Mouse (Mus musculus) ES-Bruce4 (cell line): ENCODE measurements around the gene Abhd12. TPM values are rescaled to one million over a fixed set of nuclear protein-coding genes. Genes with fewer than 3 reads are reported as not detected.

ENCODE experiments used
- H3K27ac ChIP-seq: 2 replicates; pipeline ENCODE4 v1.5.1; 2012; ENCODE audit warnings: low read length, inconsistent platforms; ENCODE audit not compliant: insufficient read depth
- H3K27me3 ChIP-seq: 2 replicates; pipeline ENCODE4 v1.6.1; 2012; ENCODE audit warnings: mild to moderate bottlenecking, low read length, inconsistent platforms; ENCODE audit not compliant: control insufficient read depth, poor library complexity, insufficient read depth, severe bottlenecking
- H3K36me3 ChIP-seq: 2 replicates; pipeline ENCODE4 v1.6.1; 2012; ENCODE audit warnings: inconsistent platforms, mild to moderate bottlenecking, low read length, moderate library complexity; ENCODE audit not compliant: control insufficient read depth, poor library complexity, insufficient read depth, severe bottlenecking
- H3K4me1 ChIP-seq: one replicate; pipeline ENCODE4 v1.8.1; 2011; ENCODE audit warnings: low read length; ENCODE audit not compliant: control insufficient read depth, insufficient read depth
- H3K4me3 ChIP-seq: 2 replicates; pipeline ENCODE4 v1.5.1; 2011; ENCODE audit warnings: low read depth, mild to moderate bottlenecking, low read length
- H3K9ac ChIP-seq: 2 replicates; pipeline ENCODE4 v1.6.1; 2012; ENCODE audit warnings: low read depth, mild to moderate bottlenecking, inconsistent platforms; ENCODE audit not compliant: poor library complexity, severe bottlenecking
- H3K9me3 ChIP-seq: replicated peaks from 2 replicates; pipeline ENCODE4 v1.6.1; 2012; ENCODE audit warnings: mild to moderate bottlenecking, low read length, inconsistent platforms; ENCODE audit not compliant: control insufficient read depth, poor library complexity, insufficient read depth, severe bottlenecking
- CTCF ChIP-seq: IDR thresholded peaks from one replicate; pipeline ENCODE4 v1.8.1; 2011; ENCODE audit warnings: low read depth, low read length
- EP300 ChIP-seq: IDR thresholded peaks from 2 replicates; pipeline ENCODE4 v1.6.1; 2011; ENCODE audit warnings: low read depth, low read length; ENCODE audit not compliant: insufficient read depth
- POLR2A ChIP-seq: IDR thresholded peaks from one replicate; pipeline ENCODE4 v1.8.1; 2011; ENCODE audit warnings: low read length; ENCODE audit not compliant: insufficient read depth
- polyA plus RNA-seq: library from polyadenylated mRNA; stranded (reverse); fragments of >200 nt; gene quantifications from 2 replicates; pipeline ENCODE4 v1.2.4, GENCODE M21; 2011; ENCODE audit warnings: low read depth; ENCODE audit not compliant: missing spikeins, insufficient read depth, insufficient read length

Abhd12 gene
- polyA plus RNA-seq, 1 experiment, result 31.3 TPM

- Histone ChIP-seq H3K9me3 (no peaks in the 10 kb centered on the region), H3K27ac (0 out of 2 replicates have a peak overlapping the region, but pooled peaks have one; percentile 41), H3K4me1 (peaks cover 13% of the 10 kb centered on the region), H3K9ac (no peak overlapping the region; the same call in 1 of the 2 replicates), H3K4me3 (0 out of 2 replicates have a peak overlapping the region, but pooled peaks have one; percentile 5), H3K36me3 (no peaks in the 10 kb centered on the region), H3K27me3 (no peaks in the 10 kb centered on the region)
- TF ChIP-seq CTCF (no peak), EP300 (0 out of 2 replicates have a peak, but pooled peaks have one; percentile 3)
Observed at GRCm38 (mm10) chr2:150836906-150837305, 67.6 kb downstream of the Abhd12 start.

DNA sequence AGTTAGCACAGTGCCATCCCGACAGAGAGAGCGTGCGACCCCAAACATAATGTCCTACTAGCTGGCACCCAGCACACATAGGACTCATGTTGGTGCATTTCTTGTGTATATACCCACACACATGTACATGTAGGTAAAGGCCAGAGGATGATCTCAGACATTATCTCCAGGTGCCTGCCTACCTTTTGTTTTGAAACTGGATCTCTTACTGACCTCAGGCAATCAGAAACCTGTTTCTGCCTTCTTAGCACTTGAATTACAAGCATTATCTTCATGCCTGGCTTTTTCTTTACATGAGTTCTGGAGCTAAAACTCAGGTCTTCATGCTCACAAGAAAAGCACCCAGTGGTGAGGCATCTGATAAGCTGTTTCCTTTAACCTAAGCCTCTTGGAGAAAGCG lies 68.6 kb downstream of the Abhd12 start:
- TF ChIP-seq EP300 (no peak), POLR2A (no peak), CTCF (no peak)
- Histone ChIP-seq H3K27ac (no peak overlapping the region), H3K9ac (no peak overlapping the region), H3K9me3 (no peaks in the 10 kb centered on the region), H3K27me3 (no peaks in the 10 kb centered on the region), H3K36me3 (no peaks in the 10 kb centered on the region; the same call in 1 of the 2 replicates), H3K4me3 (no peak overlapping the region), H3K4me1 (peaks cover 13% of the 10 kb centered on the region)

DNA sequence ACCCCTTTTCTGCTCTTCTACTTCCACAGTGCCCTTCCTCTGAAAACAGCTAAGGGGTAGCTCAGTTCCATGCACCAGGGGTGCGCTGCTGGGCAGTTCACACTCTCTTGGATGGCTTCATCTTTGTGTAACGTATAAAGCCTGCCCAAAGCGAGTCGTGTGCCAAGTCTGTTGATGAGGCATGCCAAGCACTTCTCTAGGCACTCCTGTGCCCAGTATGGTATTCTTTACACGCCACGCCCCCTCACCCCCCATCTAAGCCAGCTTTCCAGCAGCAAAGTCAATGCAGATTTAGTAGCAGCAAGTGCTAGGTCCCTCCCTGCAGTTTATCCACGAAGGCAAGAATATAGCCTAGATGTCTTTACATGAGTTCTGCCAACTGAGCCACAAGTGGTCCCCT lies 69.9 kb downstream of the Abhd12 start:
- Histone ChIP-seq H3K36me3 (peaks cover 5% of the 10 kb centered on the region), H3K27ac (no peak overlapping the region), H3K9ac (no peak overlapping the region), H3K4me3 (no peak overlapping the region), H3K9me3 (no peaks in the 10 kb centered on the region), H3K27me3 (no peaks in the 10 kb centered on the region), H3K4me1 (peaks cover 13% of the 10 kb centered on the region)
- no peak for TF ChIP-seq CTCF
- TF ChIP-seq POLR2A, result no peak
- TF ChIP-seq EP300, result no peak

GRCm38 (mm10) chr2:150832029-150832428 lies 72.5 kb downstream of the Abhd12 start:
- Histone ChIP-seq H3K9ac (no peak overlapping the region), H3K4me3 (no peak overlapping the region), H3K9me3 (no peaks in the 10 kb centered on the region), H3K4me1 (peaks cover 5% of the 10 kb centered on the region), H3K36me3 (peaks cover 5% of the 10 kb centered on the region), H3K27me3 (no peaks in the 10 kb centered on the region), H3K27ac (no peak overlapping the region)
- TF ChIP-seq EP300, result no peak
- no peak for TF ChIP-seq POLR2A
- TF ChIP-seq CTCF, result no peak

DNA sequence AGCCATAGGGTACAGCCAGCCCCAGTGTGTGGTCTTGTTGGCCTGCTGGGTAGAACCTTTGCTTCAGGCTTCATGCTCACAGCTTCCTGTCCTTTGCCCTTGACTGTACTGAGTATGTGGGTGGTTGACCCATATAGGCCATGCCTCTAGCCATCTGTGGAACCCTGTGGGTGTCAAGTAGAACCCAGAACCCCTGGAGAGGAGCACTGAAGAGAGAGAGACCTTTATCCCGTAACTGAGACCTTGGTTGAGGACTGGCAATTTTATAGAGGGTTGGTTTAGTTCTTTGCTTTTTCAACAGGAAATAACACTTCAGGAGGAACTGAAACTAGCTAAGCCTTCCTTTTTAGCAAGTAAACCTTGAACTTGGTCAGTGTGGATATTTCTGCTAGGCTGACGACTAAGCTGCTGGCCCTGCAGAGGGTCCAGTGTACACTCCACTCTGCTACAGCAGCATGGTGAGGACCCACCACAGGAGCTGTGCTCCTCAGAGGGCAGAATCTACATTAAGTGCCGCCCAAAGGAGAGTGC lies 73.6 kb downstream of the Abhd12 start:
- no peaks in the 10 kb centered on the region for H3K27me3 ChIP-seq
- no peak overlapping the region for H3K27ac ChIP-seq
- TF ChIP-seq CTCF (no peak), POLR2A (no peak), EP300 (no peak)
- no peaks in the 10 kb centered on the region for H3K9me3 ChIP-seq
- H3K9ac ChIP-seq, result no peak overlapping the region
- H3K4me3 ChIP-seq, result no peak overlapping the region
- no peaks in the 10 kb centered on the region for H3K4me1 ChIP-seq
- H3K36me3 ChIP-seq, result peaks cover 5% of the 10 kb centered on the region

DNA sequence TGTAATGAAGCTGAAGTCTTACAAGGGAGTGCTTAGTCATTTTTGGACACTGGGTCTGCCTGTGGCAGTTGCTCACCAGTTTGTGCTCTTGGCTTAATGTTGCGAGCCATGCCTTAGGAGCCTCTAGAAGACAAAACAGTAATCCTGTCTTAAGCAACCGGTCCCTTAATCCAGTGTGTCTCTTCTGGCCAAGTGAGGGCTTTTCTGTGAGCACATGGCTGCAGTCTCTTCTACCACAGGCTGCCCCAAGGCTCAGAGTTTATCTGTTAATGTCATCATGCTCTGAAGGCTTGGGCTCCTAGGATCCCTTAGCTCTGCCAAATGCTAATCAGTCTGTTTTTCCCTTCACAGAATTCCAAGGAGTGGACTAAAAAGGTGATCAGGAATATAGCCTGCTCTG lies 74.5 kb downstream of the Abhd12 start:
- Histone ChIP-seq H3K4me3 (no peak overlapping the region), H3K4me1 (no peaks in the 10 kb centered on the region), H3K9ac (no peak overlapping the region), H3K27me3 (no peaks in the 10 kb centered on the region), H3K27ac (no peak overlapping the region), H3K9me3 (no peaks in the 10 kb centered on the region), H3K36me3 (peaks cover 5% of the 10 kb centered on the region)
- TF ChIP-seq POLR2A, result no peak
- TF ChIP-seq CTCF, result no peak
- no peak for TF ChIP-seq EP300
